In genomic region chr2:168677650-168678049, GRCm38 (mm10) we compare ENCODE assay signal across 8 mouse cellular contexts.
DNase-seq lines count a peak whose midpoint lies in the region; ATAC-seq lines count a peak whose summit lies in the region.
"Had no signal": no experiment of that assay in that cellular context is flagged by ENCODE, and none has a peak within 500 bp of the region (broad histone marks: within the 10 kb centered on the region; RNA-seq: fewer than 3 reads in every experiment).

No protein-coding gene starts in this region.

- H3K36me3 ChIP-seq in hindbrain, embryonic 12.5 days, result peaks cover 51% of the 10 kb centered on the region
- peaks cover 33% of the 10 kb centered on the region for H3K36me3 ChIP-seq in midbrain, embryonic 15.5 days (replicated peaks)

- 41% methylated on average over 9 of the region's 9 CpGs for WGBS in hindbrain, embryonic 12.5 days
- 22% methylated on average over 6 of the region's 9 CpGs for WGBS in midbrain, embryonic 15.5 days

- no peak overlapping the region for H3K9ac ChIP-seq in hindbrain, embryonic 12.5 days
- no peak overlapping the region for H3K9ac ChIP-seq in midbrain, embryonic 15.5 days

- H3K9me3 ChIP-seq in hindbrain, embryonic 12.5 days (replicated peaks), result 0 out of 2 replicates have a peak, but pooled peaks cover 4% of the 10 kb centered on the region
- H3K9me3 ChIP-seq in midbrain, embryonic 15.5 days, result no peaks in the 10 kb centered on the region

- DNase-seq in cerebellum, adult 11-12 months, result peak; percentile 95
- peak; percentile 92 for DNase-seq in cerebellum, postnatal 36 days
- DNase-seq in spleen, postnatal 14 days (ENCODE audit: low spot score in 2 of 2), result no peak
- DNase-seq in heart, postnatal 10 days, result no peak
- DNase-seq in lung, postnatal 10 days, result no peak
- DNase-seq: heart, adult 11 months had no signal

- no peaks in the 10 kb centered on the region for H3K27me3 ChIP-seq in hindbrain, embryonic 12.5 days
- H3K27me3 ChIP-seq in midbrain, embryonic 15.5 days (replicated peaks), result no peaks in the 10 kb centered on the region

- intact Hi-C loops in heart, postnatal 10 days (cut with DNase I), result no loop called here

- peaks cover 22% of the 10 kb centered on the region for H3K4me1 ChIP-seq in hindbrain, embryonic 12.5 days
- peaks cover 21% of the 10 kb centered on the region for H3K4me1 ChIP-seq in midbrain, embryonic 15.5 days

- peak overlapping the region; percentile 82 for H3K27ac ChIP-seq in hindbrain, embryonic 12.5 days
- H3K27ac ChIP-seq in midbrain, embryonic 15.5 days, result peak overlapping the region; percentile 78

- H3K4me3 ChIP-seq in hindbrain, embryonic 12.5 days, result no peak overlapping the region
- no peak overlapping the region for H3K4me3 ChIP-seq in midbrain, embryonic 15.5 days

- H3K4me2 ChIP-seq in hindbrain, embryonic 12.5 days (replicated peaks), result no peak overlapping the region
- no peak overlapping the region for H3K4me2 ChIP-seq in midbrain, embryonic 15.5 days

- ATAC-seq in hindbrain, embryonic 12.5 days (ENCODE audit: low FRiP score), result peak; percentile 85
- peak; percentile 48 for ATAC-seq in midbrain, embryonic 15.5 days (replicated peaks)

Comparison
In these comparisons a context has a peak if more than half of its experiments do, and no peak if none do; other contexts are left out.
1. DNase-seq: peak in cerebellum, adult 11-12 months (single experiment) and cerebellum, postnatal 36 days (2 of 2); none in spleen, postnatal 14 days (0 of 2), heart, postnatal 10 days (0 of 2) and lung, postnatal 10 days (single experiment).